Mouse (Mus musculus) cerebellum, adult 2 months (tissue): ENCODE measurements around the gene Zfp609.

Experiments used
- CTCF ChIP-seq: fragments of 200-500 bp; IDR thresholded peaks from 2 replicates; pipeline ENCODE4 v1.5.1; 2011; ENCODE audit warnings: low read depth, mild to moderate bottlenecking, control low read depth, low read length, moderate library complexity, borderline replicate concordance; ENCODE audit not compliant: insufficient read depth
- POLR2A ChIP-seq: fragments of 200-500 bp; IDR thresholded peaks from 2 replicates; pipeline ENCODE4 v1.6.1; 2011; ENCODE audit warnings: low read length, control low read depth, borderline replicate concordance; ENCODE audit not compliant: insufficient read depth

DNA sequence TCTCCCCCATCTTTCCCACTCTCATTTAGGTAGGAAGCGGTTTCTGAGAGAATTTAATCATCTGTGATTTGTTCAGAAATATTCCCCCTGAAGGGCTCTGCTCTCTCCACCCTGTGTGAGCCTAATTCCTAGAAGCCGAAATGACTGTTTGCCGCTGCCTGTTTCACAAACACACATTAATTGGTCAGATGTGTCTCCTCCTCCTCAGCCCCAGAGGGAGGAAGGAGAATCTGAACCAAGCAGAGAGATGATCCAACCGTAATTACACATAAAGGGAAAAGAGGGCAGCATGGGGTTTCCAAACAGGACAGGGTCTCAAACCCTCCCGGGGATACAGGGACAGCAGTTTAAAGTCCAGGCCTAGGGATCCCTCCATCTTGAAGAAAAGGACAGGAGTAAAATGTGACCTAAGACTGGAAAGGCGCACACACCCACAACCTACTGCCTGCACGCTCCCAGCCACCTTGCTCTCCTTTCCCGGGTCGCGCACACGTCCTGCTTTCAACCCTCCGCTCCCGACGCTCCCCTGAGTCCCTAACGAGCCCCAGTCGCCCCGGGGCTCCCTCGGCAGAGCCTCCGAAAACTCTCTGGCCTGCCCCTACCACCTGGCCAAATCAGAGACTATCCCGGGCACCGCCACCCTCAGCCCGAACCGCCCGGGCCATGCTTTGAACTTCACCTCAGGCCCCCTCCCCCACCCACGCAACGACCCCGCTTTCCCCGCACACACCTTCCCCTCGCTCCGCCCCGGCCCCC lies 598 bp downstream of the Zfp609 start:
- TF ChIP-seq CTCF, result no peak
- no peak for TF ChIP-seq POLR2A
